Mouse (Mus musculus) neural tube, embryonic 11.5 days (tissue): ENCODE measurements around the gene Klhdc1. TPM values are rescaled to one million over a fixed set of nuclear protein-coding genes. Genes with fewer than 3 reads are reported as not detected.
A peak's percentile ranks its signal among the peaks of the same experiment; 100 is the strongest.

Source experiments
- ATAC-seq: fragments of 200-750 bp; cut with Nextera tagmentation; 2 replicates; pipeline ENCODE4 v1.8.0; 2017; ENCODE audit warnings: moderate number of reproducible peaks, mild to moderate bottlenecking, moderate TSS enrichment, moderate library complexity; ENCODE audit not compliant: insufficient read depth, low FRiP score, low TSS enrichment
- DNase-seq: peaks from one replicate; pipeline ENCODE4 v3.0.0-alpha.2; 2015; ENCODE audit warnings: low spot score
- H3K27ac ChIP-seq: fragments of 300-500 bp; sonication (generic); 2 replicates; pipeline ENCODE4 v1.5.1; 2014; ENCODE audit warnings: low read depth, mild to moderate bottlenecking, low read length
- H3K27me3 ChIP-seq: fragments of 300-500 bp; sonication (generic); 2 replicates; pipeline ENCODE4 v1.6.1; 2014; ENCODE audit warnings: mild to moderate bottlenecking, low read length, mixed read lengths; ENCODE audit not compliant: control insufficient read depth, insufficient read depth
- H3K36me3 ChIP-seq: fragments of 300-500 bp; sonication (generic); 2 replicates; pipeline ENCODE4 v1.6.1; 2014; ENCODE audit warnings: mild to moderate bottlenecking, low read length, moderate library complexity, mixed read lengths; ENCODE audit not compliant: control insufficient read depth, insufficient read depth
- H3K4me1 ChIP-seq: fragments of 300-500 bp; sonication (generic); 2 replicates; pipeline ENCODE4 v1.6.1; 2014; ENCODE audit warnings: low read length, mixed read lengths; ENCODE audit not compliant: control insufficient read depth, insufficient read depth
- H3K4me2 ChIP-seq: fragments of 300-500 bp; sonication (generic); 2 replicates; pipeline ENCODE4 v1.6.1; 2014; ENCODE audit warnings: low read depth, mild to moderate bottlenecking, moderate library complexity
- H3K4me3 ChIP-seq: fragments of 300-500 bp; sonication (generic); 2 replicates; pipeline ENCODE4 v1.5.1; 2014; ENCODE audit warnings: low read depth, low read length
- H3K9ac ChIP-seq: fragments of 300-500 bp; sonication (generic); 2 replicates; pipeline ENCODE4 v1.6.1; 2014; ENCODE audit warnings: mild to moderate bottlenecking, low read length
- H3K9me3 ChIP-seq: fragments of 300-500 bp; sonication (generic); 2 replicates; pipeline ENCODE4 v1.6.1; 2016; ENCODE audit warnings: low read length; ENCODE audit not compliant: control insufficient read depth
- WGBS: fragments of 180-500 bp; shearing (Covaris S2); extraction: QIAGEN DNeasy Blood & Tissue Kit; methylation state at CpG from one replicate; pipeline ENCODE4 v1.1.7; 2014; 5-methylcytosine and 5-hydroxymethylcytosine counted together
- polyA plus RNA-seq: library from polyadenylated mRNA; unstranded; fragments of >200 nt; fragmentation: Nextera tagmentation; extraction: Ambion mirVana; gene quantifications from 2 replicates; pipeline ENCODE4 v1.2.1, GENCODE M21; 2014

Klhdc1 gene
- 1.7 and 2.7 TPM in 2 replicates for polyA plus RNA-seq

GRCm38 (mm10) chr12:69240876-69241275 is at the start of gene Klhdc1:
Klhdc1 (plus strand) TSS chr12:69241176.
- H3K9ac ChIP-seq, result peak within 1 kb of the TSS; percentile 92
- no peaks in the 10 kb centered on the region for H3K9me3 ChIP-seq
- peak within 1 kb of the TSS; percentile 68 for H3K27ac ChIP-seq
- H3K4me2 ChIP-seq, result peak within 1 kb of the TSS; percentile 62
- WGBS, result 64% methylated on average over 6 of the region's 6 CpGs
- H3K4me3 ChIP-seq, result peak within 1 kb of the TSS; percentile 68
- H3K36me3 ChIP-seq, result no peaks in the 10 kb centered on the region
- H3K27me3 ChIP-seq, result no peaks in the 10 kb centered on the region
- peaks cover 3% of the 10 kb centered on the region; the same call in 1 of the 2 replicates for H3K4me1 ChIP-seq
- ATAC-seq (no peak), DNase-seq (no peak)

DNA sequence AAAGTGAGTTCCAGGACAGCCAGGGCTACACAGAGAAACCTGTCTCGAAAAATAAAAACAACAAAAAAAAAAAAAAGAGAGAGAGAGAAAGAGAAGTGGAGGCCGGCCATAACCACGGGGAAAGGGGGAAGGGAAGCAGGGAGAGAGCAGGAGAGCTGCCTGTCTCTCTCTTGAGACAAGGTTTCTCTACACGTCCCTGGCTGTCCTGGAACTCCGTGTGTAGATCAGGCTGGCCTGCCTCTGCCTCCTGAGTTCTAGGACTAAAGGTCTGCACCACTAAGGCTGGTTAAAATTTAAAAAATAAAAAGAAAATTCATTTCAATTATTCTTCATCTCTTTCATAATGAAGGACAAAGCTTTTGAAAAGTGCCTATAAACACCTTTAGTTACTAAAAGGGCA is 49.6 kb upstream of the Klhdc1 start:
- Histone ChIP-seq H3K4me1 (peaks cover 7% of the 10 kb centered on the region; the same call in 1 of the 2 replicates), H3K9me3 (no peaks in the 10 kb centered on the region), H3K9ac (no peak overlapping the region), H3K4me3 (no peak overlapping the region), H3K27ac (no peak overlapping the region), H3K4me2 (no peak overlapping the region), H3K36me3 (no peaks in the 10 kb centered on the region; the same call in 1 of the 2 replicates), H3K27me3 (no peaks in the 10 kb centered on the region)
- WGBS, result 90% methylated on average over 5 of the region's 5 CpGs
- DNase-seq (no peak), ATAC-seq (no peak)

GRCm38 (mm10) chr12:69192637-69193036 is 48.3 kb upstream of the Klhdc1 start:
- H3K4me3 ChIP-seq, result no peak overlapping the region
- H3K4me2 ChIP-seq, result no peak overlapping the region
- no peaks in the 10 kb centered on the region; the same call in 1 of the 2 replicates for H3K36me3 ChIP-seq
- ATAC-seq (no peak), DNase-seq (no peak)
- H3K27me3 ChIP-seq, result no peaks in the 10 kb centered on the region
- no peak overlapping the region for H3K9ac ChIP-seq
- no peak overlapping the region for H3K27ac ChIP-seq
- 96% methylated on average over 2 of the region's 2 CpGs for WGBS
- H3K4me1 ChIP-seq, result peaks cover 5% of the 10 kb centered on the region; the same call in 1 of the 2 replicates
- no peaks in the 10 kb centered on the region for H3K9me3 ChIP-seq

GRCm38 (mm10) chr12:69196444-69197377 is 44.3 kb upstream of the Klhdc1 start, which contains the start of gene Gm49383:
Gm49383 (minus strand) TSS chr12:69197104.
- H3K4me2 ChIP-seq, result peak within 1 kb of the TSS; percentile 97
- H3K4me1 ChIP-seq, result peaks cover 12% of the 10 kb centered on the region
- H3K9me3 ChIP-seq, result no peaks in the 10 kb centered on the region
- peak within 1 kb of the TSS; percentile 83 for H3K27ac ChIP-seq
- no peaks in the 10 kb centered on the region for H3K36me3 ChIP-seq
- no peaks in the 10 kb centered on the region for H3K27me3 ChIP-seq
- under 1% methylated on average over 67 of the region's 75 CpGs for WGBS
- H3K4me3 ChIP-seq, result peak within 1 kb of the TSS; percentile 94
- peak within 1 kb of the TSS; percentile 83 for H3K9ac ChIP-seq
- peak; percentile 90 for DNase-seq
- ATAC-seq, result peak; percentile 87

- DNase-seq, result peak; percentile 62
- H3K4me2 ChIP-seq, result peak overlapping the region; percentile 97
- no peaks in the 10 kb centered on the region; the same call in 1 of the 2 replicates for H3K36me3 ChIP-seq
- ATAC-seq, result peak; percentile 74
- H3K9ac ChIP-seq, result peak overlapping the region; percentile 83
- peak overlapping the region; percentile 83 for H3K27ac ChIP-seq
- H3K27me3 ChIP-seq, result no peaks in the 10 kb centered on the region
- WGBS, result under 1% methylated on average over 84 of the region's 94 CpGs
- peak overlapping the region; percentile 94 for H3K4me3 ChIP-seq
- H3K9me3 ChIP-seq, result no peaks in the 10 kb centered on the region
- peaks cover 12% of the 10 kb centered on the region for H3K4me1 ChIP-seq
Measured at GRCm38 (mm10) chr12:69197378-69198163, 43.4 kb upstream of the Klhdc1 start.

DNA sequence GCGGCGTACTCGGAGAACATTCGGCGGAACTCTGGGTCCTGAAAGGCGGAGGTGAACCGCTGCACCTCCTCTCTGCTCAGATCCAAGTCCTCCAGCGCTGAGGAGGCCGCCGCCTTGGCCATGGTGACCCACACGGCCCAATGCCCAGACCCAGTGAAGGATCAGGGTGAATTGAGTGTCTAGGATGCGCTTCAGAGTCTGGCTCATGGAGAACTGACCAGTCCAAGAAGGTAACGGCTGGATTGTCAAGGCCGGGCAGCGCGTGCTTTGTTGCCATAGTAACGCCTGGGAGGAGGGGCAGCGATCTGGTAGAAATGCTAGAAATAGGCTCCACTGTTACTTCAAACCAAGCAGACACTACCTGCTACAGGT is 42.8 kb upstream of the Klhdc1 start, which contains the start of gene Dnaaf2:
Dnaaf2 (minus strand) TSS at position 266 of the 372 bp plus-strand sequence.
- peak within 1 kb of the TSS; percentile 83 for H3K9ac ChIP-seq
- ATAC-seq (peak; percentile 56), DNase-seq (peak; percentile 78)
- peak within 1 kb of the TSS; percentile 83 for H3K27ac ChIP-seq
- H3K4me2 ChIP-seq, result peak within 1 kb of the TSS; percentile 97
- no peaks in the 10 kb centered on the region; the same call in 1 of the 2 replicates for H3K36me3 ChIP-seq
- 0% methylated on average over 18 of the region's 18 CpGs for WGBS
- H3K9me3 ChIP-seq, result no peaks in the 10 kb centered on the region
- H3K4me3 ChIP-seq, result peak within 1 kb of the TSS; percentile 94
- no peaks in the 10 kb centered on the region for H3K27me3 ChIP-seq
- H3K4me1 ChIP-seq, result peaks cover 12% of the 10 kb centered on the region

DNA sequence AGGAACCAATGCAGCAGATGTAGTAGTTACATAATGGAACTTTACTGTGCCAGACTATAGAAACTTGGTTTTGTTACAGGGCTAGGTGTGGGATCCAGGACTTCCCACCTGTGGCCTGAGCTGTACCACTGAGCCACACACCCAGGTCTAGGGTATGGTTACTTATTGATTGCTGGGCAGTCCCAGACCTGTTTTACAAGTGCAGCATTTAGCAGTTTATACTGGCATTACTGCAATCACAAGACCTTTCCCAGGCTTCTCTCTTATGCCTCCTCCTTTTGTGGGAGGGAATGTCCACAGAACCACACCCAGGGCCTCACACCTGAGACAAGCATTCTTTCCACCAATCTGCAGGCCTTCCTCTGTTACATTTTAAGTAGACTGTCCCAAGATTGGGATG is 42.0 kb upstream of the Klhdc1 start:
- DNase-seq (no peak), ATAC-seq (no peak)
- H3K27ac ChIP-seq, result no peak overlapping the region
- no peaks in the 10 kb centered on the region for H3K27me3 ChIP-seq
- no peak overlapping the region for H3K9ac ChIP-seq
- H3K4me1 ChIP-seq, result peaks cover 12% of the 10 kb centered on the region
- no peaks in the 10 kb centered on the region for H3K9me3 ChIP-seq
- 0 out of 2 replicates have a peak overlapping the region, but pooled peaks have one; percentile 12 for H3K4me2 ChIP-seq
- no peak overlapping the region for H3K4me3 ChIP-seq
- H3K36me3 ChIP-seq, result no peaks in the 10 kb centered on the region; the same call in 1 of the 2 replicates

- no peak within 1 kb of the TSS for H3K4me3 ChIP-seq
- DNase-seq, result no peak
- no peak for ATAC-seq
Measured at GRCm38 (mm10) chr12:69204052-69204833, 36.7 kb upstream of the Klhdc1 start, which contains the start of gene Gm49384. Gm49384 (minus strand) TSS chr12:69204267.

More at GRCm38 (mm10) chr12:69204052-69204833, 36.7 kb upstream of the Klhdc1 start, which contains the start of gene Gm49384:
- Histone ChIP-seq H3K27me3 (no peaks in the 10 kb centered on the region), H3K4me1 (no peaks in the 10 kb centered on the region; the same call in 1 of the 2 replicates), H3K4me2 (no peak within 1 kb of the TSS), H3K9me3 (no peaks in the 10 kb centered on the region), H3K9ac (no peak within 1 kb of the TSS), H3K36me3 (no peaks in the 10 kb centered on the region; the same call in 1 of the 2 replicates), H3K27ac (no peak within 1 kb of the TSS)
- WGBS, result 75% methylated on average over 16 of the region's 16 CpGs
